Mouse (Mus musculus) lung, postnatal 25 days (tissue): ENCODE data around the gene Trappc3.

ENCODE experiments used
- DNase-seq: peaks from one replicate; pipeline ENCODE4 v3.0.0; 2022; ENCODE audit warnings: low spot score

The Trappc3 gene

DNA sequence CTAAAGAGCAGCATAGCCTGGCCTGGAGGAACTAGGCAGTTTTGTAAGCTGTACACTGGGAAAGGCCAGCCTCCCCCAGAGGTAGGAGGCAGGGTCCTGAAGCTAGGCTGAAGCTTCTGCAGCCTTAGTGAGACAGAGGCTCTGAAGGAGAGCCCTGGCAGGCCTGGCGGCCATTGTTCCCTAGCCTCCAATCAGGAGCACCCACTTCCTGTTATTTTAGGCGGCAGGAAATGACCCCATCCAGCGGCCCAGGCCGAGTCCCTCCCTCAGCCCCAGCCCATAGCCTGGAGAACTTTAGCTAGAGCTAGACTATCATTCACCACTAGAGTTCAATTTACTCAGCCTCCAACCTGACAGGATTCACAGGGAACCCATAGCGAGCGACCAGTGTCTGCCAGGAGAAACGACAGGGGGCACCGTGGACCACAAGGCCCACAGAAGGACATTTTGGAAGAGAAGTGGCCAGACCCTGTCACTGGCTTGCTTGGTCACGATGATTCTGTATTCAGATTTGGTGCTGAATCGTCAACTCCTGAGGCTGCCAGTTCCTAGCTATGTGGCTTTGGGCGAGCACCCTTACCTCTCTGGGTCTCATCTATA, 10.4 kb upstream of the Trappc3 start:
- peak; percentile 77 for DNase-seq

DNA sequence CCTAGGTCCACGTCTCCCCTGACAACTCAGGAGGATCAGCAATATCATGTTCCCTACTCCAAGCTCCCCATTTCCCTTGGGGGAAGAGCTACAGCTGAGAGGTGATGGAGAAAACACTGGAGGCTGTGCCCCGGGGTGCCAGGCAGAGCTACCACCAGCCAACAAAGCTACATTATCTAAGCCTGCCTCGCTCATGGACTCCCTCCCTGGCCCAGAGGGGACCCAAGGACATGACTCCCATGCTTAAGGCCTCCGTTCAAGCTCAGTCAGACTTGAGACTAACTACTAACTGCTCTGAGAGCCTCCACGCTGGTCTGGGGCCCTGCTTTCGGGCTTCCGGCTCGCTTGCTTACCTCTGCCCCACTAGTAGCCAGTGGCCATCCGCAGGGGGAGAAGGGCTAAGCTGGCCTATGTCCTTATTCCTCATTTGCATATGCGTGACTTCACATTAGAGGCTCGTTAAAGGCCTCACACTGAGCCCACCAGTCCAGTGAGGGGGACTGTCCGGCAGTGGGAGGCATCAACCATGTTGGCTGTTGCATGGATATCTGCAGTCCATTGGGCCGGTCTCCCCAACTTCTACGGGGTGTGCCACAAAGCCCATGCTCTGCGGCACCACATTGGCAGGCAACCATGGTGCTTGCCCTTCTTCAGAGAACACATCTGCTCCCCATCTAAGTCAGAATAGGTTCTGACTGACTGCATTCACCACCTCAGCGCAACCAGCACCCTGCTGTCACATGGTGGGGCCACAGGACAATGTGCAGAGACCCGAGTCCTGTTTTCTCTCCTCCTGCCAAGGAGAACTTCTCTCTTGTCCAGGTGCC, 9.5 kb upstream of the Trappc3 start:
- DNase-seq = no peak

DNA sequence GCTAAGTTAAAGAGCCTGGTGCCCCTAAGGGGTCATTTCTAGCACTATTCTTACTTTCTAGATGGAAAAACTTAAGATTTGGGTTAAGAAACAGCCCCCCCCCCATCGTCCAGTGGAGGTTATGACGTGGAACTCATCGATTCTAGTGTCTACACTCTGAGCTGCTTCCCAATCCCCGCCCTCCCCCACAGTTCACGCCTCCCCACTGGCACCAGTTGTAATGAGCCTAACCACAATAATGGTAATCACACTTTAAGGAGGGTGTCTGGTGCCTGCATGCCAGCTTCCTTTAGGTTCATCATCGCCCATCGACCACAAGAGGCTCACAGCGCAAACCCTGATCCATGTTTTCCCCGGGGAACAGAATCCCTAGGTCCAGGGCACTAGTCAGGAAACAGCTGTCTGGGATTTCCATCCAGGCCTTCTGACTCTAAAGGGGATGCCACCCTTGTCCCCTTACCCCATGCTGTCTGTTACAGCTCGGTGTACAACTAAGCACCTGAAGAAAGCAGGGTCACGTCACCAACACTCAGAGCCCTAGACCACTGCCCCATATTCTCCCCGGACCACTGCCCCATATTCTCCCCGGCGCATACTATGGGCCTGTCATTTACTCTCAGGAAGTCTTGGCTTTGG, 8.4 kb upstream of the Trappc3 start:
- DNase-seq = no peak

DNA sequence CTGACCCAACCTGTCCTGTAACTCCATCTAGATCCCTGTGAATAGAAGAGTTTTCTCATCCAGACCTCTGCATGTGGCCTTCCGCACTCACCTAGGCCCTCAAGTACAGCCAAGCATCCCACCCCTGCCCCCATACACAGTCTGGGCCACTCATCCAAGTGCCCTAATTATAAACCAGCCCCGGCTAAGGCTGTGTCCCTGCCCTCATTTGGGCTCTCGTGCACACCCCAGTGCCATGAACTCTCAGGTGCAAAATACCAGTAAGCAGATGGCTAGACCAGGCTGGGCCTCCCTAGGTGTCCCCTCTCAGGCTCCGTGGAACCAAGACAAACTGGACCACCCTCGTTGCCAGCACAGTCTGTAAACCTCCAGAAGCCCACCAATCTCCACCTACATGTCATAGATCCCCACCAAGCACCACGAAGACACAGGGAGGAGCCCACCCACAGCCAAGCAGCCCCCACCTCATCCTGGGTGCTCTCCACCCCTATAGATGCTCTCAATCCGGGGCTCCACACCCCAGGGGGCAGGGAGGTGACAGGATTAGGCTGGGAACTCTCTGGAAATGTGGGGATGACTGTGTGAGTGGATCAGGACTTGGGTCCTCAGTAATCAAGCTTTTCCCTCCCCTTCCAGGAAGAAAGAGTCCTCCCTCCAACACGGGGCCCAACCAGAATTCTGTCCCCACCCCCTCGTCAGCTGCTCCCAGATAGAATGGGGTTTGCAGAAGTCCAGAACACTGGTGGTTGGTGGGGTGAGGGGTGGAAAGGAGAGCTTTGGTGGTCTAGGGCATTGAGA, 7.6 kb upstream of the Trappc3 start:
- peak; percentile 61 for DNase-seq

DNA sequence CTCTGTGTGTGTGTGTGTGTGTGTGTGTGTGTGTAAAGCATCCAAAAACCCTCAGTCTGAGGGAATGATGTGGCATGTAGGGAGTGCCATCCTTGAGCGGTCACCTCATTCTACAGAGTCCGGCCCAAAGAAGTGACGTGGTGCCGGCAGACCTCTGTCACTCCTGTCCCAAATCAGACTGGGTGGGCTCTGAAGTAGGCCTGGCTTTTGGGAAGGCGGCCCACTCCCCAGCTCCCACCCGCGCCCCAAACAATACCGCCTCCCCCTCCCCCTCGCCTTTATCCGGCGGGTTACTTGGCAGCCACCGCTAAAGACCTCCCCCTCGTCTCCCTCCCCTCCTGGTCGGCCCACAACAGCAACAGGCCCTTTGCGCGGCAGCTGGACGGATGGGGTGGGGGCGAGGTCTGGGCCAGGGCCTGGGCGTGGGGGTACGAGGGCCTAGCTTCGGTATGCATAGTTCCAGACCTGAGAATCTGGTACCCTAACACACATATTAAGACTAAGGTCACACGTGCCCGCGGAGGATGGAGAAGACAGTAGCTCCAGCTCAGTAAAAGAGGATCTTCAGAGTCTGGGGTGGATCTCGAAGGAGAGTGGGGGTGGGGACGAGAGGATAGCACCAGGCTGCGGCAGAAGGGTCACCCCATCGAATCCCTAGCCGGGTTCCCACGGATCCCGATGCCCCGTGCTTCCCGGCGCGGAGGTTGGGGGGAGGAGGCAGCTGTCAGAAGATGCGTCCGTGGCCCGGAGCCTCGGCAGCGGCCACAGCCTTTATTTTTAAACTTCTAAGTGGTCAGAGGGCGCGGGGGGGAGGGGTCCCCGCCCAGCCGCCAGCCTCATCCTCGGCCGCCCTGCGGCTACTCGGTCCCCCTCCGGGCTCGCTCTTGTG, 6.8 kb upstream of the Trappc3 start:
- peak; percentile 41 for DNase-seq

DNA sequence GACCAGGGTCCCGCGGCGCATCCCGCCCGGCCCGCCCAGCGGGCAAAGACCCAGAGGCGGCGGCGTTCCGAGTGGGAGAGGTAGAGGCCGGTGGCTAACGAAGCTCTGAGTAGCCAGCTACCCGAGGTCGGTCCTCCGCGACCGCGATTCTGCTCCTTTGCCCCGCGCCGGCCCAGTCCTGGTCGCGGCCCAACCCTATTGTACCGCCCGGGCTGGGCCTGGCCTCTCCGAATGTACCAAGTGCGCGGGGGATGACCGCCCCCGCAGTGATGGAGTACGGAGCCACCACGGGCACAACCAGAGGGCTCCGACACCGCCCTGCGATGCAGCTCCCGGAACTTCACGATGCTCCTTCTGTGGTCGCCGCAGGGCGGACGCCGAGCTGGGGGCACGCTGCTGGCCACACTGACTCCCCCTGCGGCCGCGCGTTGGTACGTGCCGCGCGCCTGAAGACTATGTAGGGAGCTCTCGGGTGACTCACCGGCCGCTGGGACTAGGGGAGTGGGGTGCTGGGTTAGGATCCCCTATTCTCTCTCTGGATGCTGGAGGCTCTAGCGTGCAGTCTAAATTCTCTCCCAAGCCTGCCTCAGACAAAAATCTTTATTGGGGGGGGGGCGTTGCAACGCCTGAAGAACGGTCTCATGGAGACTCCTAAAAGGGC, 5.9 kb upstream of the Trappc3 start, which contains the start of gene Map7d1:
TSS of gene Map7d1 (minus strand) at position 213 of the 661 bp plus-strand sequence.
- peak; percentile 85 for DNase-seq

DNA sequence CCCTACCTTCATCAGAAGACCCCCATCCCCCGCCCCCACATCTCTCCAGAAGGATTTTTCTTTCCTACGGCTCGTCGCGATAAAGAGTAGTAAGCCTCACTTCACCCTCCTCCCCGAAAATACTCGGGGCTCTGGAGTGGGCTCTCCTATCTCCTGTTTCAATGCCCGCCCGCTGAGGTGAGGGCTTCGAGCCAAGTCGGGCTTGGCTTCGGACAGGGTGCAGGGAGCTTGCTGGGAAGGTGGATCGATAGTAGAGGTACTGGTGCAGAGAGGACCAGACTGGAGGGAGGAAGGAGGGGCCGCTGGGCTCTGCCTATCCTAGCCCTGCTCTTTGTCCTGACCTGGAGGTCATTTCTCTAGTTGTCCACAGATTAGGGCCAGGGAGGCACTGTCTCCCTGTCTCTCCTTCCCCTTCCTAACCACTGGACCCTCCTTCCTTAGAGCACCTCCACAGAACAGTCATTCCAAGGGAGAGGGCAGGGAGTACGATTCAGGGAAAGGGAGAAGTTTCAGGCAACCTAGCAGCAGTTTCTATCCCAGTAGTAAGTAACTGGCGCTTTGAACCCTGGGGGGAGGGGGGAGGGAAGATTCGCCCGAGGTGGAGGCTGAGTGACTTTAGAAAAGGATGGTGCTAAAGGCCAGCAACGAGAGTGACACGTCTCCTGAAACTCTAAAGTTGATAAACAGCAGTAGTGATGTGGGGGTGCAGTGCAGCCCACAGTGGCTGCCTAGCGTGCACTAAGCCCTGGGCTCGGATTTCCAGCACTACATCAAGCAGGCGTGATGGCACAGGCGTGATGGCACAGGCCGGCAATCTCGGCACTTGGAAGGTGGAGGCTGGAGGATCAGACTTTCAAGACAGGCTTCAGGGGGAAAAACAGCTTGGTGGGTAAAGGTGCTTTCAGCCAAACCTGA, 4.9 kb upstream of the Trappc3 start:
- peak; percentile 25 for DNase-seq

DNA sequence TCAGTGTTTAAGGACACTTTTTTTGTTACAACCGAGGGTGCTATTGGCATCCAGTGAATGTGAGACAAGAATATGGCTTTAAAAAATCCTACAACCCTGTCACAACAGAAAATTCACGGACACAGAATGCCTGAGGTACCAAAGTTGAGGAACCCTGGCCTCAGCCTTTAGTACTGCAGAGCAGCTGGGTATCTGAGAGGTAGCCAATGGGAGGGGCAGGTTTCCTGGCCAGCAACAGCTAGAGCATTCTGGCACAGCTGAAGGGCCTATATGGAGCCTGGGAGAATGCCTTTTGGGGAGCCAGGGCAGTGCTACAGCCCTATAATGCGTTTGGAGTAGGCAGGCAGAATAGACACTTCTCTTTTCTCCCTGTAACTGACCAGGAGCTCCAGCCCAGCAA, 3.1 kb upstream of the Trappc3 start:
- peak; percentile 29 for DNase-seq

DNA sequence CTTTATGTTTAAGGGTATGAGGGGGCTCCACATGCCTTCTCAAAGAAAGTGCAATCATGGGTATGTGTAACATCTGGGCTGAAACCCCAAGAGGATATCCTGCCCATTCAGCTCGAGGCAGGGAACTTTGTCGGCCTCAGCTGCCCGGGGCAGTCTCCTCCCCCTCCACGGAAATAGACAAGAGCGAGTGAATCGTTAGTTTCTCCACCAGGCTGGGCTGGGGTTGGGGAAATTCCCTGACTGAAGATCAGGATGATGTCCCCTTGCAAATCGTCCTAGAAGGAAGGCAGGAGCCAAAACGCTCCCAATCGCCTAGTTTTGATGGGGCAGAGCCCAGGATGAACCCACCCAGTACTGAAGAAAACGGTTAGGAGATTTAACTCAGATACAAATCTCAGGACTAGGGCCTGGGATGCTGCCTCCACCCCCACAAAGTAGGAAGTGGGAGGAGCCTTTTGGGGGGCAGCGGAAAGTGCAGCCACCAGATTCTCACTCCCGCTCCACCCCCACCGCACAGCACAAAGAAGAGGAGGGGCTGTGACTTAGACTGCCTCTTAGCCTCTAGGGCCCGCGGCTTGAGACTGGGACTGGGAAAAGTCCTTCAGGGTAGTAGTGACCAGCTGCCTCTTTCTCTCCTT, 2.5 kb upstream of the Trappc3 start:
- DNase-seq = peak; percentile 90

DNA sequence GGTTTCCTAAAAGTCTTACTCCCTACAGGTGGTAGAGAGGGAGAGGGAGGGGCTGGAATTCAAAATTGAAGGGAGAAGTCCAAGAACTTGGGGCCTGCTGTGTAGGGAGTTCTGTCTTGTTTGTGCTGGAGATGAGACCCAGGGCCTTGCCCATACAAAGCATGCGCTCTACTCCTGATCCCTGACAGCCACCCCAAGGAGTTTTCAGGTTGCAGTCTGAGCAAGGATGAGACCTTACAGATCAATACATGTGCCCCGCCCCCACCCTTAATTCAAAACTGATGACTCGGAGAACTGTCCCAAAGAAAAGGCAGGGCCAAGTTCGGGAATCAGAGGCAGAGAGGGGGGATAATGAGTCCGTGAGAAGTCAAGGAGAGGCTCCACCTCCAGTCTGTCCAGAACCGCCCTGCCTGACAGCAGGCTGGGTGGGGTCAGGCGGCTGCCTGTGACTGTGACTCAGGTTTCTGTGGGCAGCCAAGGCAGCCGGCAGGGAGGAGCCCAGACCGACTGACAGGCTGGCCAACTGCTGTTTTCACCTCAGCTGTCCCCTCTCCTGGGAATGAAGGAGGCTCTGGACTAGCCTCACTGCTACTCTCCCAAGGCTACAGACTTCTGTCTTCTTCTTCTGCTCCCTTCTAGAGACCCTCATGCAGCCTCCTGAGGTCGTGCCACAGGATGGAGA, 1.5 kb upstream of the Trappc3 start:
- peak; percentile 90 for DNase-seq

DNA sequence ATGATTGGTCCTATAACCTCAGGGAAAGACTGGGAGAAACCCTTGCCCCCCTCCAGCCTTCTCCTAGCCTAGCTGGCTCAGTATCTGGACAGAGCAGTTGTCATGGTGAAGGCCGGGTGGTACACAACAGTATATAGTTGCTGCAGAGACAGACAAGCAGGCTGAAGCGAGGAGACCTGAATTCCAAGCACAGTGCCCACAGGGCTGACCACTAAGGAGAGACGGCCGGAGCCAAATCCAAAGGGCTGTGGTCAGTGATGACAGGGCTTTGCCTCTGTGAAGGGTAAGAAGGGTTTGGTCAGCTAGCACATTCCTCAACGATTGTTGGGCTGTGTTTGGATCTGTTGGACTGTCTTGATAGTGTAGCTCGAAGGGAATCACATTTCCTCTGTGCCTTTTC, 859 bp upstream of the Trappc3 start:
- DNase-seq = no peak

DNA sequence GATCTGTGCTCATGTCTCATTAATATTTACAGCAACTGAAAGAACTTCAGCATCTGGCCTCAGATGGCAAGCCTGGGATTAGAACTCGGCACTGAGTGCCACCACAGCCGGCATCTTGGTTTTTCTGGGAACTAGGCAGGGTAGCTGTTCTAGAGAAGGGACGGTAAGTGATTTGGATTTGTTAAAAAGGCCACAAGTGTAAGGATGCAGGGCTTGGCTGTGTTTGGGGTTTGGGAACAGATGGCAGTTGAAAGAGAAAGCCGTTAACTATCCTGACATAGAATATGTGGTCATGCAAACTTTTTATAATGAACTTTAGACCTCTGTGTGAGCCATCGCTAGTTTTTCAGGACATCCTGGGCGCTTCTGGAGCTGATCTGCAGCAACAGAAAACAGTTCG, 450 bp upstream of the Trappc3 start:
- no peak for DNase-seq

DNA sequence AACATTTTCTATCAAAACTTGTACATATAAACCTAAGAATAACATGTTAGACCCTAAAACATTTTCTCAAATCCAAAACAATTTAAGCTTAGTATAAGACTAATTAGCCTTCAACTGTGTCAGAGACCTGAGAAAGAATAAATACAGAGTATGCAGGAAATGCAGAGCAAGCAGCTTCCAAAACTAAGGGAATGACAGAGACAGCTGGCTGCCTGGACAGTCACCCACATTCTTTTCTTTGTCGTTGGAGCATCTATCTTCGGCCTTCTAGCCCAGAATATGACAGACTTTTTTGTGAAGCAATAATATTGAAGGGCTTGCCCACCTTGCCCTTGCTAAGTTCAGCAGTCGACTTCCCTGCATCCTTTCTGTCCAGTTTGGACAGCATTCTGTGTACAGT, 7.2 kb downstream of the Trappc3 start:
- no peak for DNase-seq

DNA sequence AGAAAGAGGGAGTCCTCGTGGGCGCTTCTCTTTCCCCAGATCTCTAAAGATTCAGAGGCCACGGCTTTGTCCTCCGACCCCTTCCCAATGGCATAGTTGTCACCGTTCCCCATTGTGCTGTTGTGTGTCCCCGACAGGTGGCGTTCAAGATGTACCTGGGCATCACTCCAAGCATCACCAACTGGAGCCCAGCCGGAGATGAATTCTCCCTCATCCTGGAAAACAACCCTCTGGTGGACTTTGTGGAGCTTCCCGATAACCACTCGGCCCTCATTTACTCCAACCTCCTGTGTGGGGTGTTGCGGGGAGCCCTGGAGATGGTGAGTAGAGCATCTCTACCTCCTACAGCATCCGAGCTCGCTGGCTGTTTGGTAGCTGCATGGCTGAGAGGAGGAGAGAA, 11.6 kb downstream of the Trappc3 start:
- no peak for DNase-seq

DNA sequence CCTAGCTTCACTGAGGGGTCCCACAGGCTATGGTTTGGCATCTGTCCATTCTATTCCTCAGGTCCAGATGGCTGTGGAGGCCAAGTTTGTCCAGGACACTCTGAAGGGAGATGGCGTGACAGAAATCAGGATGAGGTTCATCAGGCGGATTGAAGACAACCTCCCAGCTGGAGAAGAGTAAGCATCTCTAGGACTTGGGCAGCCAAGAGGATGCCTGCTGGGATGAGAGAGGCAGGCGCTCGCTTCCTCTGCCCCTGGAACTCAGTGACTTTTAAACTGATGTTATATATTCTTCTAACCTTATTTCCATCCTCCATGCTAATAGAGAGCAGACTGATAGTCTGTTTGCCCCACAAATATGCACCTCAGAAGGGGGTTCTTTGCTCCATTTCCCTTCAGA, 13.0 kb downstream of the Trappc3 start:
- DNase-seq = no peak

DNA sequence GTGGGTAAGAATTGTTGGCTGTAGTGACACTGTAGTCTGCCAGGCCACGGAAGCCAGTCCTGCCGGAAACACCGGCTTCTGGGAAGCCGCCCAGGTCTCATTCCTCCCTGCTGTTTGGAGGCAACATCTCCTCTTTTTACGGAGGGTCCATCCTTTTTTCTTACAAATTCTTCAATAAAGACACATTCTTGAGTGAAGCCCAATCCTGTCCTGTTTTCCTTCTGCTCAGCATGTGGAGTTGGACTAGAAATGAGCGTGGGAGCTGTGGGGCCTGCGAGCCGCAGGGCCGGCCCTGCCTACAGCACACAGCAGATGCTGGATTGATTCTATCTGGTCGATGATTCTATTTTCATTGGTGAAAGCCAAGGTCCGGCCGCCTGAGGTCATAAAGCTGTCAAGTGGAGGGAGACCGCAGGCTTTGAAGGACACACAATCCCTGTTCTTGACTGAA, 13.6 kb downstream of the Trappc3 start:
- DNase-seq = no peak

DNA sequence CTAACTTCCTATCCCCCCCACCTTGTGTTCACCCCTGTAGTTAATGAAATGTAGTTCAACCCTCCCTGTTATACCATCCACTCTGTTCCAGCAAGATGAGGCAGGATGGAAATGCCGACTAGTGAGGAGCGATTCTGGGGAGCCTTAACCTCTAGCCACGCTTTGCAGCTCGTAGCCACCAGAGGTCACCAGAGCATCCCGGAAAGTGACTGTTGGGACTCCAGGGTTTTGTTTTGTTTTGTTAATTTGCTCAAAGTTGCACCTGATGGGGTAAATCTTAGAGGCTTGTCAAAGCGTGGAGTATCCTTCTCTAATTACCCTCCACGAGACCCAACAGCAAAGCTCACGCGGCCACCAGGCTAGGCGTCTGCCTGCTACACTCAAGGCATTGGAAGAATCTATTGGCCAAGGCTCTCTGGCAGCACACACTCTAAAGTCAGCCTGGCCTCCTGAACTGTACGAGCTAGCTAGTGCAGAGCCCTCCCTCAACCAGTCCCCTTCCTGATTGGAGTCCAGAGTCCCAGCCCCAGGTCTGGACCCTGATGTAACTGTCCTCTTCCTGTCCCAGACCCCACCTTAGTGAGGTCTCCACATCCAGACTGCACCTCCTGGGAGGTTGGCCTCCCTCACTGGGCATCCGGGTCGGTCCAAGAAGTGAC, 15.9 kb downstream of the Trappc3 start:
- DNase-seq = peak; percentile 48

DNA sequence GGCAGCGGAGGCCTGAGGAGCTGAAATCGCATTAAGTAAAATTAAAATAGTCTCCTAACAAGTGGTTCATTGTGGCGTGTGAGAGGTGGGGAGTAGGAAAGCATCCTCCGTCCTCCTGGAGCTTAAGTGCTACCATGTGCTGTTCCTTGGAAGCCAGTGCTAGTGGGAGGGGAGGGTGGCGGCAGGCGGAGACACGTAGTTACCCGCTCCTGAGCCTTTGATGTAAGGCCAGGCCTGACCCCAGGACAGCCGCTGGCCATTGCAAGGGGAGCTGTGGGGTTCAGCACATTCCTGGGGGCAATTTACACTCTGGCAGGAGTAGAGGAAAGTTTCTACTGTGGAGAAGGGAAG, 16.4 kb downstream of the Trappc3 start:
- DNase-seq = no peak
